8 mouse cellular contexts compared by ENCODE assay signal in the genomic region with DNA sequence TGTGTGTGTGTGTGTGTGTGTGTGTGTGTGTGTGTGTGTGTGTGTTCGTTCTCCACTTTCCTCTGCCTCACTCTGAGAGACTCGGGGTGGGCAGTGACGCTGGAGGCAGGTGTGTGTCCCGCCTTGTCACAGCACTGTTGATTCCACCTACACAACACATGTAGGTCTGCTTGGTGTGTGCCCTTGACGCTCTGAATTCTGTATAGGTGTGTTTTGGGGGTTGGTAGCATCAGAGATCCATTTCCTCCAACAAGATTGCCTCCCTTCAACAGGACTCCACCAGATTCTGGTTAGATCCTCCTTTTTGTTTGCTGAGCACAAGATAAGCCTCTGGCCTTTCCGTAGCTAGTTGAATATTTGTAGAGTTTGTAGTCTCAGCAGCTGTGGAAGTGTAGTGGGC.
A peak's percentile ranks its signal among the peaks of the same experiment; 100 is the strongest.
DNase-seq lines count a peak whose midpoint lies in the region; ATAC-seq and TF ChIP-seq lines count a peak whose summit lies in the region.

No protein-coding gene starts in this region.

- no peak for ATAC-seq in embryonic facial prominence, embryonic 14.5 days (ENCODE audit: low read depth)

- H3K9me3 ChIP-seq in embryonic facial prominence, embryonic 14.5 days (ENCODE audit: control insufficient read depth, low read length) = no peaks in the 10 kb centered on the region

- peak; percentile 27 for DNase-seq in cerebellum, adult 11 months
- DNase-seq in cerebellum, adult 8-10 months = no peak
- DNase-seq in lung, adult 2 months = no peak
- DNase-seq in lung, adult 18-20 months = no peak
- no peak for DNase-seq in embryonic facial prominence, embryonic 14.5 days (ENCODE audit: low spot score)
- no peak for DNase-seq in urinary bladder, postnatal 4 days (ENCODE audit: low spot score in 2 of 2)
- no peak for DNase-seq in frontal cortex, postnatal 25 days (ENCODE audit: low spot score in 2 of 2)

- peaks cover 8% of the 10 kb centered on the region for H3K27me3 ChIP-seq in embryonic facial prominence, embryonic 14.5 days (replicated peaks; ENCODE audit: control insufficient read depth, insufficient read depth, low read length)

- peaks cover 30% of the 10 kb centered on the region for H3K4me1 ChIP-seq in lung, adult 2 months (ENCODE audit: control insufficient read depth, insufficient read depth, low read length)
- peaks cover 18% of the 10 kb centered on the region for H3K4me1 ChIP-seq in embryonic facial prominence, embryonic 14.5 days (ENCODE audit: control insufficient read depth, insufficient read depth, low read length)

- H3K4me2 ChIP-seq in embryonic facial prominence, embryonic 14.5 days (ENCODE audit: low read depth, low read length) = peak overlapping the region; percentile 96

- no peak overlapping the region for H3K27ac ChIP-seq in embryonic facial prominence, embryonic 14.5 days (replicated peaks; ENCODE audit: low read depth, low read length)
- H3K27ac ChIP-seq in macrophage = no peak overlapping the region

- peak overlapping the region; percentile 84 for H3K4me3 ChIP-seq in lung, adult 2 months (replicated peaks; ENCODE audit: extremely low read depth, low read depth, low read length)
- H3K4me3 ChIP-seq in embryonic facial prominence, embryonic 14.5 days (ENCODE audit: low read depth, low read length) = peak overlapping the region; percentile 60
- peak overlapping the region; percentile 64 for H3K4me3 ChIP-seq in macrophage (ENCODE audit: inconsistent target)

- WGBS in lung, adult 2 months = 36% methylated on average over 6 of the region's 6 CpGs
- 57% methylated on average over 6 of the region's 6 CpGs for WGBS in embryonic facial prominence, embryonic 14.5 days
- 30% methylated on average over 5 of the region's 6 CpGs for WGBS in macrophage (ENCODE audit: missing documents)

- TF ChIP-seq CTCF in lung, adult 2 months (IDR thresholded peaks at IDR 0.05; ENCODE audit: insufficient read depth, low read length) = no peak

- H3K79me2 ChIP-seq in macrophage (ENCODE audit: inconsistent target) = peaks cover 59% of the 10 kb centered on the region; the same call in 1 of the 2 replicates

- no peak for TF ChIP-seq POLR2A in lung, adult 2 months (IDR thresholded peaks at IDR 0.05; ENCODE audit: borderline replicate concordance, extremely low read depth, low read depth, low read length)

- no peaks in the 10 kb centered on the region for H3K36me3 ChIP-seq in embryonic facial prominence, embryonic 14.5 days (ENCODE audit: control insufficient read depth, insufficient read depth, low read length)
- no peaks in the 10 kb centered on the region for H3K36me3 ChIP-seq in macrophage (ENCODE audit: inconsistent target)

- no peak overlapping the region for H3K9ac ChIP-seq in embryonic facial prominence, embryonic 14.5 days (ENCODE audit: low read depth, low read length)
